Mouse (Mus musculus): ENCODE measurements around the gene Col6a6. TPM values are rescaled to one million over a fixed set of nuclear protein-coding genes. Genes with fewer than 3 reads are reported as not detected.
A peak's percentile ranks its signal among the peaks of the same experiment; 100 is the strongest.
"Not testable (repeated sequence)": the region's sequence is repeated elsewhere in the genome, so short reads cannot be mapped to it uniquely, and the experiment has no call there.

Gene Col6a6
- polyA plus RNA-seq (2016; fragmentation: Nextera tagmentation; extraction: Ambion mirVana) = 0.06 and 0.11 TPM in 2 replicates

DNA sequence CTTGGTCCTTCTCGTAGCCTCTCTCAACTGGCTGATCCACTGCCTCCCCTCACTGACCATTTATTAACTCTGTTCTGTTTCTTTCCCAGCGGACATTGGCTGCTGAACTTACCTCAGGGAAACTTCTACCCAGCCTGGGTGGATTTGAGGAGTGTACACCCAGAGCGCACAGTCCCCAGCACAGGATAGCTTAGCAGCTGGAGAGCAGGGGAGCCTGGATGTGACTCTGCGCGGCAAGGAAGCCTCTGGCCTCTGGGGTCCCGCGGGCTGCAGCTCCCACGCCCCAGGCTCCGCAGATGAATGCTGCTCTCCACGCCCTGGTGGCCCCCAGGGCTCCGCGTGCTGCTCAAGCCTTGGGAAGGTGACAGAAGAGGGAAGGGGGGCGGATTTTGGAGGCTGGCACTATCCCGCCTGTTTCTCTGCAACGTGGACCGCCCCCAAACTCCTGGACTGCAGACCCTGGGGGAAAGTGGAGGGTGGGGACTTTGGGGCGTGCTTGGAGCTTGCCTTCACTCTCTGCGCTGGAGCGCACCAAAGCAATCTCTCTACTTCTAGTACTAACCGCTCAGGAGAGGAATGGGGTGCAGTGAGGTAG, at the start of gene Col6a6:
TSS of gene Col6a6 (minus strand) at position 370 of the 595 bp plus-strand sequence.
- Histone ChIP-seq H3K27me3 (replicated peaks; ENCODE audit: low read depth, poor library complexity, severe bottlenecking) (peaks cover 35% of the 10 kb centered on the region), H3K27ac (replicated peaks) (0 out of 2 replicates have a peak within 1 kb of the TSS, but pooled peaks have one; percentile 40), H3K9me3 (no peaks in the 10 kb centered on the region), H3K4me1 (peaks cover 10% of the 10 kb centered on the region), H3K4me3 (peak within 1 kb of the TSS; percentile 41; the same call in 1 of the 2 replicates), H3K36me3 (replicated peaks) (no peaks in the 10 kb centered on the region)
- DNase-seq (ENCODE audit: low spot score) = peak; percentile 21
- 22% methylated on average over 20 of the region's 20 CpGs for WGBS

GRCm38 (mm10) chr9:105876124-105876523, 48.2 kb upstream of the Col6a6 start:
- Histone ChIP-seq H3K4me3 (no peak overlapping the region), H3K4me1 (no peaks in the 10 kb centered on the region), H3K27ac (replicated peaks) (no peak overlapping the region), H3K27me3 (replicated peaks; ENCODE audit: low read depth, poor library complexity, severe bottlenecking) (no peaks in the 10 kb centered on the region), H3K9me3 (no peaks in the 10 kb centered on the region), H3K36me3 (replicated peaks) (no peaks in the 10 kb centered on the region)
- WGBS = 83% methylated on average over 4 of the region's 4 CpGs
- DNase-seq (ENCODE audit: low spot score) = peak; percentile 15

- Histone ChIP-seq H3K27ac (replicated peaks) (no peak overlapping the region), H3K27me3 (replicated peaks; ENCODE audit: low read depth, poor library complexity, severe bottlenecking) (no peaks in the 10 kb centered on the region), H3K36me3 (replicated peaks) (no peaks in the 10 kb centered on the region), H3K4me3 (no peak overlapping the region), H3K9me3 (no peaks in the 10 kb centered on the region), H3K4me1 (no peaks in the 10 kb centered on the region)
- 83% methylated on average over 14 of the region's 14 CpGs for whole genome bisulfite sequencing
- no peak for DNase-seq (ENCODE audit: low spot score)
Measured at GRCm38 (mm10) chr9:105871643-105872042, 43.7 kb upstream of the Col6a6 start.

GRCm38 (mm10) chr9:105857773-105858172, 29.8 kb upstream of the Col6a6 start:
- H3K4me1 ChIP-seq = no peaks in the 10 kb centered on the region
- no peak overlapping the region for H3K4me3 ChIP-seq
- 18% methylated on average over 6 of the region's 6 CpGs for WGBS
- no peaks in the 10 kb centered on the region for H3K36me3 ChIP-seq (replicated peaks)
- no peaks in the 10 kb centered on the region for H3K27me3 ChIP-seq (replicated peaks; ENCODE audit: low read depth, poor library complexity, severe bottlenecking)
- peak; percentile 67 for DNase-seq (ENCODE audit: low spot score)
- no peak overlapping the region for H3K27ac ChIP-seq (replicated peaks)
- no peaks in the 10 kb centered on the region for H3K9me3 ChIP-seq

DNA sequence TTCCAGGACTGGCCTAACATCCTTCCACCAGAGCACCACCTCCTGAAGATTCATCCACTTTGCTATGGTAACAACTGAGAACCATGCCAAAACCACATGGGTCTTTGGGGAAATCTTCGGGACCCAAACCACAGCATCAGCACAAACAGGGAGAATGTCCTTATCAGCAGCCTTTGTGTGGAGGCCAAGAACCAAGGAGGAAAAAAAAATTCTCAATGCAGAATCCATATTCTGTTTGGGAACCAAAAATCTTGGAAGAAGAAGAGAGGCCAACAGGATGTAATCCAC, 24.8 kb upstream of the Col6a6 start:
- H3K4me1 ChIP-seq = 0 out of 2 replicates have a peak, but pooled peaks cover 4% of the 10 kb centered on the region
- no peak overlapping the region for H3K4me3 ChIP-seq
- 91% methylated on average over 1 of the region's 1 CpGs for WGBS
- H3K27me3 ChIP-seq (replicated peaks; ENCODE audit: low read depth, poor library complexity, severe bottlenecking) = no peaks in the 10 kb centered on the region
- DNase-seq (ENCODE audit: low spot score) = no peak
- H3K27ac ChIP-seq (replicated peaks) = no peak overlapping the region
- no peaks in the 10 kb centered on the region for H3K36me3 ChIP-seq (replicated peaks)
- no peaks in the 10 kb centered on the region for H3K9me3 ChIP-seq

- Histone ChIP-seq H3K4me1 (0 out of 2 replicates have a peak, but pooled peaks cover 4% of the 10 kb centered on the region), H3K36me3 (replicated peaks) (no peaks in the 10 kb centered on the region), H3K27me3 (replicated peaks; ENCODE audit: low read depth, poor library complexity, severe bottlenecking) (no peaks in the 10 kb centered on the region), H3K4me3 (no peak overlapping the region), H3K27ac (replicated peaks) (no peak overlapping the region), H3K9me3 (no peaks in the 10 kb centered on the region)
- DNase-seq (ENCODE audit: low spot score) = no peak
- WGBS = 84% methylated on average over 14 of the region's 14 CpGs
Measured at GRCm38 (mm10) chr9:105852015-105852777, 24.2 kb upstream of the Col6a6 start.

DNA sequence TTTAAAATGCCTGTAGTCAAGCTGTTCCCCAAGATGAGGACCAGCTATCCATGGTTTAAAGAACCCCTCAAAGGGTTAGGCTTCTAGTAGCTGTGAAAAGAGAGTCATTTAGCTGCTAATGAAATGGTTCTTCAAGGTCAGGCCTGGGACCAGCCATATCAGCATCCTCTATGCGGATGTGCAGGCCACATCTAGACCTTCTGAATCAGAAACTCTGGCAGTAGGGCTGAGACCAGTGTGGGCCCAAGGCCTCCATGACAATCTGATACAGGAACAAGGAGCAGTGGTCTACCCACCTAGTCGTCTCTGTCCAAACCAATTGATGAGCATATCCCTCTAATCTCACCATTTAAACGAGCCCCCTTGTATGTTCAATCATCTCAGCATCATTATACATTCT, 23.1 kb upstream of the Col6a6 start:
- Histone ChIP-seq H3K4me1 (0 out of 2 replicates have a peak, but pooled peaks cover 4% of the 10 kb centered on the region), H3K27ac (replicated peaks) (no peak overlapping the region), H3K4me3 (no peak overlapping the region), H3K27me3 (replicated peaks; ENCODE audit: low read depth, poor library complexity, severe bottlenecking) (no peaks in the 10 kb centered on the region), H3K9me3 (no peaks in the 10 kb centered on the region), H3K36me3 (replicated peaks) (no peaks in the 10 kb centered on the region)
- no peak for DNase-seq (ENCODE audit: low spot score)
- 82% methylated on average over 3 of the region's 3 CpGs for WGBS

GRCm38 (mm10) chr9:105848396-105848795, 20.4 kb upstream of the Col6a6 start:
- Histone ChIP-seq H3K9me3 (no peaks in the 10 kb centered on the region), H3K27ac (replicated peaks) (no peak overlapping the region), H3K36me3 (replicated peaks) (no peaks in the 10 kb centered on the region), H3K27me3 (replicated peaks; ENCODE audit: low read depth, poor library complexity, severe bottlenecking) (no peaks in the 10 kb centered on the region), H3K4me3 (no peak overlapping the region), H3K4me1 (0 out of 2 replicates have a peak, but pooled peaks cover 4% of the 10 kb centered on the region)
- WGBS = 84% methylated on average over 4 of the region's 4 CpGs
- no peak for DNase-seq (ENCODE audit: low spot score)

- H3K4me3 ChIP-seq = no peak overlapping the region
- no peak overlapping the region for H3K27ac ChIP-seq (replicated peaks)
- 93% methylated on average over 5 of the region's 5 CpGs for WGBS
- H3K4me1 ChIP-seq = 0 out of 2 replicates have a peak, but pooled peaks cover 4% of the 10 kb centered on the region
- no peaks in the 10 kb centered on the region for H3K27me3 ChIP-seq (replicated peaks; ENCODE audit: low read depth, poor library complexity, severe bottlenecking)
- no peaks in the 10 kb centered on the region for H3K36me3 ChIP-seq (replicated peaks)
- no peaks in the 10 kb centered on the region for H3K9me3 ChIP-seq
- no peak for DNase-seq (ENCODE audit: low spot score)
Measured at GRCm38 (mm10) chr9:105847261-105847660, 19.3 kb upstream of the Col6a6 start.

DNA sequence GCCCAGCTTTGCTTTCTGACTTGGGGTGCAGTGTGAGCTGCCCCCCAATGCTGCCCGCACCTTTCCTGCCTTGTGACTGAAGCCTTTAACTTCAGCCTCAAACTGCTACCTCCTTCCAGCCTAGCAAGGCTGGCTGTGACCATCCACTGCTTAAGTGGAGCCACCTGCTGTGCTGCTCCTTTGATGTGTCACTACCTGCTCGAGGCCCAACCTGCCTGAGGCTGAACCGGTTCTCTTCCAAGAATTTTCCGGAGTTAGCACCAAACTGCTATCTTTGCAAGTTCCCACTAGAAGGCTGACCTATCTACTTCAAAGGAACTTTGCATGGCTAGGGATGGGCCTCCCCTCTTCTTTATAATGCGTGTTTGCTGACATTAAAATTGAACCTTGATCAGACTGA, 13.4 kb upstream of the Col6a6 start:
- not testable (repeated sequence) for H3K4me3 ChIP-seq; H3K9me3 ChIP-seq; H3K36me3 ChIP-seq (replicated peaks); H3K27me3 ChIP-seq (replicated peaks; ENCODE audit: low read depth, poor library complexity, severe bottlenecking); H3K27ac ChIP-seq (replicated peaks); DNase-seq (ENCODE audit: low spot score); H3K4me1 ChIP-seq
- WGBS = 57% methylated on average over 5 of the region's 5 CpGs

DNA sequence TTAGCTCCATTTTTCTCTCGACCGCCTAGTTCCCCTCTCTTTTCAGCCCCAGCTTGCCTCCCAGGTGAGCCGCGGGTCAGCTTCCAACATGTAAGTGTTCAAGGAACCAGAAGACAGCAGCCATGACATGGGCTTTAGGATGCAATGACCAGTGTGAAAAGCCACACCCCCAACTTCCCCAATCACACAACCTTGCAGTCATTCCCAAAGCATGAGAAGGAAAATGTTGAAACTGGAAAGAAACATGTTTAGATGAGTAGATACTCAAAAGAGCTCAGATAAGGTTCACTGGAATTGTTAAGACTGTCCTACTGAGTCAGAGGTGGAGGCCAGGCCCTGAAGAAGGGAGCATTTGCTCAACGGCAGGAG, 11.2 kb upstream of the Col6a6 start:
- H3K27me3 ChIP-seq (replicated peaks; ENCODE audit: low read depth, poor library complexity, severe bottlenecking) = no peaks in the 10 kb centered on the region
- DNase-seq (ENCODE audit: low spot score) = no peak
- 90% methylated on average over 5 of the region's 5 CpGs for WGBS
- H3K4me3 ChIP-seq = no peak overlapping the region
- no peaks in the 10 kb centered on the region for H3K36me3 ChIP-seq (replicated peaks)
- no peak overlapping the region for H3K27ac ChIP-seq (replicated peaks)
- peaks cover 6% of the 10 kb centered on the region; the same call in 1 of the 2 replicates for H3K4me1 ChIP-seq
- no peaks in the 10 kb centered on the region for H3K9me3 ChIP-seq

DNA sequence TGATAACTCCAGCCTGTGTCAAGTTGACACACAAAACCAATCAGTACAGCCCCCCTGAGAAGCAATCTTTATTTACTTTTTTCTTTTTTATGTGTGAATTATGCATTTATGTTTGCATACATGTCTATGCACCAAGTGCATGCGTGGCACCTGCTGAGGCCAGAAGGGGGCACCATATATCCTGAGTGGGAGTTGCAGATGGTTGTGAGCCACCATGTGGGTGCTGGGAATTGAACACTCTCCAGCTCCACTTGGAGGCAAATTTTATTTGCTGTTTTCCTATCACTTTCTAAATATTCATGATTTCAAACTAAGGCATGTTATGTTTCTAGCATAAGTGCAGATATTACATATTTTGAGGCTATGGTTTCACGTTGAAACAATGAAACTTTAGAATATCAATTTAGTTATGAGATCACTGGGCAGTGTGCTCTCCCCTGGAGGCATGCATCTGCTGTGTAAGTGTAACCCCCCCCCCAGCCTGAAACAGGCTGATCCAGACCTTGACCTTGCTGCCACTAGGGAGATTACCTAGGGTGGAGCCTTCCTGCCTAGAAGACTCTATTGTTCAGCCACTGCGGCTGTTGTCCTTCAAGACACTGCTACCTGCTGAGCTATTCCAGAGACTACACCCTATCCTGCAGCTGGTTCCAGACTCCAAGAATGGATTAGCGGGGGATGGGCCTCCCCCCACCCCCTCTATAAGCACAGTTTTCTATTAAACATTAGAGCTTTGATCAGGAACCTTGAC, 10.6 kb upstream of the Col6a6 start:
- H3K4me3 ChIP-seq = no peak overlapping the region
- H3K36me3 ChIP-seq (replicated peaks) = no peaks in the 10 kb centered on the region
- no peak for DNase-seq (ENCODE audit: low spot score)
- H3K9me3 ChIP-seq = no peaks in the 10 kb centered on the region
- H3K27me3 ChIP-seq (replicated peaks; ENCODE audit: low read depth, poor library complexity, severe bottlenecking) = no peaks in the 10 kb centered on the region
- no peak overlapping the region for H3K27ac ChIP-seq (replicated peaks)
- H3K4me1 ChIP-seq = peaks cover 6% of the 10 kb centered on the region; the same call in 1 of the 2 replicates
- 83% methylated on average over 4 of the region's 4 CpGs for WGBS

All from embryonic facial prominence, embryonic 10.5 days (tissue).